Mouse (Mus musculus) regulatory T cell (primary cell): ENCODE measurements around the gene Cdk5.

ENCODE experiments used
- in situ Hi-C: fragments of 300-600 bp; cut with MboI, MseI; formaldehyde crosslinking; loops from one replicate; pipeline ENCODE4 v1.15.1; 2025; ENCODE audit warnings: high pct_unique_total_duplicates

The Cdk5 gene

GRCm38 (mm10) chr5:24378700-24379099 lies 44.6 kb downstream of the Cdk5 start:
- in situ Hi-C loops = loop anchor here (10.0 kb wide), 1 partner anchor 514 kb away; no protein-coding TSS in a partner anchor

- in situ Hi-C loops = loop anchor here (10.0 kb wide), 1 partner anchor 510 kb away; no protein-coding TSS in a partner anchor
Observed at GRCm38 (mm10) chr5:24374666-24375328, 48.5 kb downstream of the Cdk5 start.

GRCm38 (mm10) chr5:24374216-24374615 lies 49.1 kb downstream of the Cdk5 start:
- in situ Hi-C loops = loop anchor here (10.0 kb wide), 1 partner anchor 509 kb away; no protein-coding TSS in a partner anchor

GRCm38 (mm10) chr5:24373807-24374206 lies 49.5 kb downstream of the Cdk5 start:
- in situ Hi-C loops = loop anchor here (10.0 kb wide), 1 partner anchor 509 kb away; no protein-coding TSS in a partner anchor

- in situ Hi-C loops = loop anchor here (10.0 kb wide), 1 partner anchor 505 kb away; no protein-coding TSS in a partner anchor
Observed at GRCm38 (mm10) chr5:24369767-24370166, 53.6 kb downstream of the Cdk5 start.
